Mouse (Mus musculus) bone marrow, adult 2 months (tissue): ENCODE results near the gene Epha6.

Source experiments
- CTCF ChIP-seq: fragments of 200-500 bp; IDR thresholded peaks from 2 replicates; pipeline ENCODE4 v1.5.1; 2011; ENCODE audit warnings: low read length, control low read depth; ENCODE audit not compliant: control insufficient read depth, insufficient read depth
- POLR2A ChIP-seq: fragments of 200-500 bp; IDR thresholded peaks from 2 replicates; pipeline ENCODE4 v1.6.1; 2011; ENCODE audit warnings: low read depth, mild to moderate bottlenecking, control low read depth, low read length, borderline replicate concordance; ENCODE audit not compliant: control insufficient read depth

GRCm38 (mm10) chr16:59852689-59853088 lies 752.6 kb downstream of the Epha6 start:
- TF ChIP-seq CTCF, result no peak
- no peak for TF ChIP-seq POLR2A
